Mouse (Mus musculus): Measurements from ENCODE around the gene Il21.

DNA sequence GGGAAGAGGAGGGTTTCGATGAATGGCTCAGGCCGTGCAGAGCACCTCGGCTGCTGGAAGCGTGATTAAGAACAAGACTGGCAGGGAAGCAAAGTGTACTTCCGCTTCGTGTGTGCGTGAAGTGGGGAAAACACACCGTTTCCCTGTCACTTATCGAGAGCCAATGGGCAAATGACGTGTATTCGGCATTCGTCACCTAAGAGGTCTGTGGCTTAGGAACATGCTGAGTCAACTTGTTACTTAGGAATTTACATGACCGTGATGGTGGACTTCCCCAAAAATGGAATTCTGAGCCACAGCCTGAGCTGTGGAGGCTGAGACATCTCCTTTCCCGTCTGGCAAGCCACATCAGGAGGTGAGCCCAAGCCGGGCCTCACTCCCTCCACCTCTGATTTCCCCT, 25.3 kb upstream of the Il21 start:
- TF ChIP-seq CTCF (IDR thresholded peaks at IDR 0.05; ENCODE audit: borderline replicate concordance, insufficient read depth, low read length) (no peak), POLR2A (IDR thresholded peaks at IDR 0.05; ENCODE audit: low read depth, low read length) (no peak)

All from embryonic fibroblast, embryonic 13.5 days (primary cell).